Mouse (Mus musculus): ENCODE measurements at regions not wholly inside any gene's neighbourhood (a gene's known extent, or its start where the extent isn't known, plus 50 kb on each side); places are given as distances from the start of the nearest gene placed in this dataset.

DNA sequence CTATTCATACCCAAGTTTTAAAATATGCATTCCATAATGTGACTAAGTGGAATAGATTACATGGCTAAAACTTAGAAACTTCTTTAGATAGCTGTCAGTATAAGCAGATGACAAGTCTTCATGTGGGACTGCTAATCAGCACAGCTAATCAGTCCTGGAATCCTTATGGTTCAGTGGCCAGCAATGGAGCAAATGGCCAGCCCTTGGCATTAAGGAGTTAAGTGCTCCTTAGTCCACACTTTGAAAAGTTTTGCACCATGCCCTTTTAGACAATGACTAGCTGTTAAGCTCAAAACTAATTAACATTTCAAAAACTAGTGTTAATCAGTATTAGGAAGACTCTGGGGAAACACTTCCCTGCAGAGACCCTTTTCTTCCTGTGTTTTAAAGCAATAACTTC lies 1188.4 kb upstream of the Nr2f1 start:
- Histone ChIP-seq H3K36me3 (ENCODE audit: control insufficient read depth, insufficient read depth, low read length) (no peaks in the 10 kb centered on the region), H3K4me3 (ENCODE audit: low read depth, low read length) (no peak overlapping the region), H3K27me3 (ENCODE audit: control insufficient read depth, insufficient read depth, low read length) (no peaks in the 10 kb centered on the region), H3K27ac (ENCODE audit: low read depth, low read length) (no peak overlapping the region), H3K4me1 (ENCODE audit: control insufficient read depth, insufficient read depth, low read length) (no peaks in the 10 kb centered on the region), H3K9ac (ENCODE audit: low read length) (no peak overlapping the region), H3K9me3 (ENCODE audit: control insufficient read depth, low read length) (no peaks in the 10 kb centered on the region), H3K4me2 (ENCODE audit: low read depth) (no peak overlapping the region)
- ATAC-seq (ENCODE audit: insufficient read depth, low FRiP score, low TSS enrichment) (no peak), DNase-seq (ENCODE audit: low spot score) (no peak)

GRCm38 (mm10) chr13:79341494-79341893 lies 1141.9 kb upstream of the Nr2f1 start:
- no peak for ATAC-seq (ENCODE audit: insufficient read depth, low FRiP score, low TSS enrichment)
- Histone ChIP-seq H3K27ac (ENCODE audit: low read depth, low read length) (no peak overlapping the region), H3K4me2 (ENCODE audit: low read depth) (no peak overlapping the region), H3K27me3 (ENCODE audit: control insufficient read depth, insufficient read depth, low read length) (no peaks in the 10 kb centered on the region), H3K9me3 (ENCODE audit: control insufficient read depth, low read length) (no peaks in the 10 kb centered on the region), H3K4me3 (ENCODE audit: low read depth, low read length) (no peak overlapping the region), H3K9ac (ENCODE audit: low read length) (no peak overlapping the region), H3K4me1 (ENCODE audit: control insufficient read depth, insufficient read depth, low read length) (0 out of 2 replicates have a peak, but pooled peaks cover 2% of the 10 kb centered on the region), H3K36me3 (ENCODE audit: control insufficient read depth, insufficient read depth, low read length) (no peaks in the 10 kb centered on the region)
- no peak for DNase-seq (ENCODE audit: low spot score)
- 80% methylated on average over 8 of the region's 8 CpGs for WGBS

DNA sequence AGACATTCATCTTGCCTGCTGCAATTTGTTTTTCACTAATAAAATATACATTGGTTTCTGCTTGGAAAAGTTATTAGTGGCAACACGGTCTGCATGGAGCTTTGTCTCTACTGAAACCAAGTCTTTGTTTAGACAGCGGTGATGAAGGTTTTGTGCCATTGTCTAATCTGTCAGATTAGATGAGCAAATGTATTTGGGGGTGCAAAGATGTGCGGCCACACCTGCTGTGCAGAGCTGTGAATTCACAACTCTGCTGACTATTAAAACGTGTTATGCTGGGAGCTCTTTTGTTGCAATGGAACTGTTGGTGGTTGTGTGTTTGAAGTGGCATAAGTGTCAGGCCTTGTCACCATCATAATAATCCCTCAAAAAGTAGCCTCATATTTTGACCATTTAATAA lies 1140.9 kb upstream of the Nr2f1 start:
- H3K27me3 ChIP-seq (ENCODE audit: control insufficient read depth, insufficient read depth, low read length): no peaks in the 10 kb centered on the region
- H3K4me1 ChIP-seq (ENCODE audit: control insufficient read depth, insufficient read depth, low read length): no peaks in the 10 kb centered on the region
- no peak overlapping the region for H3K4me2 ChIP-seq (ENCODE audit: low read depth)
- no peaks in the 10 kb centered on the region for H3K36me3 ChIP-seq (ENCODE audit: control insufficient read depth, insufficient read depth, low read length)
- 67% methylated on average over 4 of the region's 4 CpGs for WGBS
- DNase-seq (ENCODE audit: low spot score): no peak
- H3K27ac ChIP-seq (ENCODE audit: low read depth, low read length): no peak overlapping the region
- no peak overlapping the region for H3K9ac ChIP-seq (ENCODE audit: low read length)
- no peak overlapping the region for H3K4me3 ChIP-seq (ENCODE audit: low read depth, low read length)
- no peak for ATAC-seq (ENCODE audit: insufficient read depth, low FRiP score, low TSS enrichment)
- H3K9me3 ChIP-seq (ENCODE audit: control insufficient read depth, low read length): no peaks in the 10 kb centered on the region

- Histone ChIP-seq H3K4me1 (ENCODE audit: control insufficient read depth, insufficient read depth, low read length) (no peaks in the 10 kb centered on the region), H3K4me2 (ENCODE audit: low read depth) (no peak overlapping the region), H3K27me3 (ENCODE audit: control insufficient read depth, insufficient read depth, low read length) (no peaks in the 10 kb centered on the region), H3K27ac (ENCODE audit: low read depth, low read length) (no peak overlapping the region), H3K9me3 (ENCODE audit: control insufficient read depth, low read length) (no peaks in the 10 kb centered on the region), H3K4me3 (ENCODE audit: low read depth, low read length) (no peak overlapping the region), H3K9ac (ENCODE audit: low read length) (no peak overlapping the region), H3K36me3 (ENCODE audit: control insufficient read depth, insufficient read depth, low read length) (no peaks in the 10 kb centered on the region)
- WGBS: 55% methylated on average over 4 of the region's 4 CpGs
- DNase-seq (ENCODE audit: low spot score) (no peak), ATAC-seq (ENCODE audit: insufficient read depth, low FRiP score, low TSS enrichment) (no peak)
Observed at GRCm38 (mm10) chr13:79339793-79340192, 1140.2 kb upstream of the Nr2f1 start.

- no peaks in the 10 kb centered on the region for H3K36me3 ChIP-seq (ENCODE audit: control insufficient read depth, insufficient read depth, low read length)
- 61% methylated on average over 2 of the region's 2 CpGs for WGBS
- ATAC-seq (ENCODE audit: insufficient read depth, low FRiP score, low TSS enrichment): no peak
Observed at GRCm38 (mm10) chr13:79320146-79320545, 1120.6 kb upstream of the Nr2f1 start.

DNA sequence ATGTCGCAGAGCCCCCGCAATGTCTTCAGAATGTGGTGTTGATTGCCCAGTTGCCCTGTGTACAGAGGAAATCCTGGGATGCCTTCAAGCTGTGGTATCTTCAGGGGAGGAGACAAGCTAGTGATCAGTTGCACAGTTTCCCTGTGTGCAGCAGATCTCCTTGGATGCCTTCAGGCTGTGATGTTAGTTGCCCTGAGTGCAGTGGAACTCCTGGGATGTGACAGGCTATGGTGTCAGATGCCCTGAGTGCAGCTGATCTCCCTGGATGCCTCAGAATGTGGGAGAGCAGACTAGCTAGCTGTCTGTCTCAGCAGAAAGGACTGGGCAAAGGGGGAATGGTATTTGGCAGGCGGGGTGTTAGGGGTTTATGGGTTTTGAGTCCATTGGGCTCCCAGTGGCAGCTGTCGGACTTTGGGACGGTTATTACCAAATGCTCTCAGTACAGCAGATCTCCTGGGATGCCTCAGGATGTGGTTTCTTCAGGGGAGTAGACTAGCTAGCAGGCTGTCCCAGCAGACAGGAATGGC lies 1110.1 kb upstream of the Nr2f1 start:
- DNase-seq (ENCODE audit: low spot score): no peak
- no peak overlapping the region for H3K27ac ChIP-seq (ENCODE audit: low read depth, low read length)
- no peaks in the 10 kb centered on the region for H3K27me3 ChIP-seq (ENCODE audit: control insufficient read depth, insufficient read depth, low read length)
- WGBS: 83% methylated on average over 5 of the region's 5 CpGs
- H3K9me3 ChIP-seq (ENCODE audit: control insufficient read depth, low read length): no peaks in the 10 kb centered on the region
- ATAC-seq (ENCODE audit: insufficient read depth, low FRiP score, low TSS enrichment): no peak
- H3K4me2 ChIP-seq (ENCODE audit: low read depth): no peak overlapping the region
- no peaks in the 10 kb centered on the region for H3K4me1 ChIP-seq (ENCODE audit: control insufficient read depth, insufficient read depth, low read length)
- no peaks in the 10 kb centered on the region for H3K36me3 ChIP-seq (ENCODE audit: control insufficient read depth, insufficient read depth, low read length)
- no peak overlapping the region for H3K4me3 ChIP-seq (ENCODE audit: low read depth, low read length)
- no peak overlapping the region for H3K9ac ChIP-seq (ENCODE audit: low read length)

More at GRCm38 (mm10) chr13:79320146-79320545, 1120.6 kb upstream of the Nr2f1 start:
- Histone ChIP-seq H3K4me1 (ENCODE audit: control insufficient read depth, insufficient read depth, low read length) (no peaks in the 10 kb centered on the region), H3K27me3 (ENCODE audit: control insufficient read depth, insufficient read depth, low read length) (no peaks in the 10 kb centered on the region), H3K9ac (ENCODE audit: low read length) (no peak overlapping the region), H3K27ac (ENCODE audit: low read depth, low read length) (no peak overlapping the region), H3K4me3 (ENCODE audit: low read depth, low read length) (no peak overlapping the region), H3K4me2 (ENCODE audit: low read depth) (no peak overlapping the region), H3K9me3 (ENCODE audit: control insufficient read depth, low read length) (no peaks in the 10 kb centered on the region)
- no peak for DNase-seq (ENCODE audit: low spot score)

DNA sequence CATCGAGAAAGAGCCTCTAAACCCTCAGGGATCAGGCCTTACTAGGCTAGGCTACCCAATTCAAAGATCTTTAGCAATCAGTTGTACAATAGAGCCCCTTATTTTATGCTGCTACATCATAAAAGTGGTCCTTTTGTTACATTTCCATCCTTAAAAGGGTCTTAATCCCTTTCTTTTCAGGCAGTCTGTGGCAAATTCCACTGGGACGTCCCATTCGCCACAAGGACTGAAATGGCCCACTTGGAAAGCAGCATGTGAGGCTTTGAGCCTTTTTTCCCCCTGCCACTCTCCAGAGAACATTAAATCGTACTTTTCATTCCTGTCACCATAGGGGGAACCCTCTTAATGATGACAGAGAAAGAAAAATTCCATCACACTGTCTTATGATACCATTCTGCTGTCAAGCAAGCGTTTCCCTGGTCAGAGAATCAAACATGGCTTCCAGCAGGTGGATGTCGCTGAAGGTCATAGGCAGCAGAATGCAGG lies 1097.7 kb upstream of the Nr2f1 start:
- WGBS: 45% methylated on average over 6 of the region's 6 CpGs

DNA sequence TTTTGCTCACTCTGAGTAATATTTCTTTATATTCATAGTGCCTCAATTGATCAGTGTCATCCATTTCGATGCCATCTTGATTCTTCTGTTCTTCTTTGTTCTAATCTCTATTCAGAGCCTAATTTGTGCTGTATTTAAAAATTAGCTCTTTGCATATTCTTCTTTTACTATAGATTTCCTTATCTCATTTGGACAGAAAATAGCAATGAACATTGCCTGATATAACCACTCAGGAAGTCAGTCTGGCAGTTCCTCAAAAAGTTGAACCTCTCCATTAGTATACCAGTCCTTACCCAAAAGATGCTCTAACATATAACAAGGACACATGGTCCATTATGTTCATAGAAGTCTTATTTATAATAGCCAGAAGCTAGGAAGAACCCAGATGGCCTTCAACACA lies 1088.5 kb upstream of the Nr2f1 start:
- 90% methylated on average over 1 of the region's 1 CpGs for WGBS
- H3K4me3 ChIP-seq (ENCODE audit: low read depth, low read length): no peak overlapping the region
- DNase-seq (ENCODE audit: low spot score) (no peak), ATAC-seq (ENCODE audit: insufficient read depth, low FRiP score, low TSS enrichment) (no peak)
- no peak overlapping the region for H3K9ac ChIP-seq (ENCODE audit: low read length)
- no peak overlapping the region for H3K4me2 ChIP-seq (ENCODE audit: low read depth)
- no peaks in the 10 kb centered on the region for H3K4me1 ChIP-seq (ENCODE audit: control insufficient read depth, insufficient read depth, low read length)
- no peaks in the 10 kb centered on the region for H3K27me3 ChIP-seq (ENCODE audit: control insufficient read depth, insufficient read depth, low read length)
- H3K36me3 ChIP-seq (ENCODE audit: control insufficient read depth, insufficient read depth, low read length): no peaks in the 10 kb centered on the region
- H3K27ac ChIP-seq (ENCODE audit: low read depth, low read length): no peak overlapping the region
- no peaks in the 10 kb centered on the region for H3K9me3 ChIP-seq (ENCODE audit: control insufficient read depth, low read length)

More for the DNA sequence above, 1097.7 kb upstream of the Nr2f1 start:
- Histone ChIP-seq H3K9me3 (ENCODE audit: control insufficient read depth, low read length) (no peaks in the 10 kb centered on the region), H3K27me3 (ENCODE audit: control insufficient read depth, insufficient read depth, low read length) (no peaks in the 10 kb centered on the region), H3K36me3 (ENCODE audit: control insufficient read depth, insufficient read depth, low read length) (no peaks in the 10 kb centered on the region), H3K9ac (ENCODE audit: low read length) (no peak overlapping the region), H3K4me2 (ENCODE audit: low read depth) (no peak overlapping the region), H3K4me1 (ENCODE audit: control insufficient read depth, insufficient read depth, low read length) (no peaks in the 10 kb centered on the region), H3K27ac (ENCODE audit: low read depth, low read length) (no peak overlapping the region), H3K4me3 (ENCODE audit: low read depth, low read length) (no peak overlapping the region)
- ATAC-seq (ENCODE audit: insufficient read depth, low FRiP score, low TSS enrichment) (no peak), DNase-seq (ENCODE audit: low spot score) (peak; percentile 17)

DNA sequence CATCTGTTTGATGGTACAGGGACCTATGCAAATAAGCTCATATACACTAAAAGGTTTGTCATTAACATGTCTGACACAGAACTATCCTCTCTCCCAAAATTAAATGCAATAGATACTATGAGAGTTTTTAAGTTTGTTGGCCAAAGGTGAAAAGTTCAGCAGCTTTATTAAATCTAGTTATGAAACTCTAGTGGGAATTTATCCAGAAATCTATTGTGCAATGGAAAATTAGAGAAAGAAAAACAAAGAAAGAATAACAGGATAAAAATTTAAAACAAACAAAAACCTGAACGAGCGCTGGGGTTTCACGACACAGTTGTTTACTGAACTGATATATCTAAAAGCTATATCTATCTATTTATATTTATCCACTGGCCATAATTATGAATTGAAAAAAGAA lies 1086.6 kb upstream of the Nr2f1 start:
- WGBS: 86% methylated on average over 3 of the region's 3 CpGs
- H3K4me3 ChIP-seq (ENCODE audit: low read depth, low read length): no peak overlapping the region

More for the DNA sequence above, 1086.6 kb upstream of the Nr2f1 start:
- H3K27me3 ChIP-seq (ENCODE audit: control insufficient read depth, insufficient read depth, low read length): no peaks in the 10 kb centered on the region
- no peak for ATAC-seq (ENCODE audit: insufficient read depth, low FRiP score, low TSS enrichment)
- H3K9ac ChIP-seq (ENCODE audit: low read length): no peak overlapping the region
- no peak for DNase-seq (ENCODE audit: low spot score)
- no peaks in the 10 kb centered on the region for H3K36me3 ChIP-seq (ENCODE audit: control insufficient read depth, insufficient read depth, low read length)
- no peaks in the 10 kb centered on the region for H3K9me3 ChIP-seq (ENCODE audit: control insufficient read depth, low read length)
- no peaks in the 10 kb centered on the region for H3K4me1 ChIP-seq (ENCODE audit: control insufficient read depth, insufficient read depth, low read length)
- H3K27ac ChIP-seq (ENCODE audit: low read depth, low read length): no peak overlapping the region
- no peak overlapping the region for H3K4me2 ChIP-seq (ENCODE audit: low read depth)
